Mouse (Mus musculus): ENCODE data around the gene Ifit3. TPM values are rescaled to one million over a fixed set of nuclear protein-coding genes. Genes with fewer than 3 reads are reported as not detected.
"Not testable (repeated sequence)": the region's sequence is repeated elsewhere in the genome, so short reads cannot be mapped to it uniquely, and the experiment has no call there.

Gene Ifit3
- polyA plus RNA-seq, 1 experiment from 2014 or later = 0.80 TPM

GRCm38 (mm10) chr19:34582696-34583095 lies 635 bp upstream of the Ifit3 start:
- ATAC-seq (ENCODE audit: low FRiP score, low TSS enrichment); H3K27ac ChIP-seq (ENCODE audit: low read depth, low read length); H3K9me3 ChIP-seq (ENCODE audit: control insufficient read depth, low read length); H3K4me1 ChIP-seq (ENCODE audit: control insufficient read depth, insufficient read depth, low read length); H3K4me3 ChIP-seq (ENCODE audit: low read length); H3K9ac ChIP-seq (ENCODE audit: low read depth, low read length); H3K27me3 ChIP-seq (ENCODE audit: control insufficient read depth, insufficient read depth, low read length); H3K36me3 ChIP-seq (ENCODE audit: control insufficient read depth, insufficient read depth, low read length); H3K4me2 ChIP-seq (replicated peaks; ENCODE audit: low read depth, low read length): not testable (repeated sequence)
- 71% methylated on average over 2 of the region's 2 CpGs for WGBS

- H3K9me3 ChIP-seq (ENCODE audit: control insufficient read depth, low read length); H3K36me3 ChIP-seq (ENCODE audit: control insufficient read depth, insufficient read depth, low read length); H3K9ac ChIP-seq (ENCODE audit: low read depth, low read length); ATAC-seq (ENCODE audit: low FRiP score, low TSS enrichment); H3K27ac ChIP-seq (ENCODE audit: low read depth, low read length); H3K4me3 ChIP-seq (ENCODE audit: low read length); H3K4me2 ChIP-seq (replicated peaks; ENCODE audit: low read depth, low read length); H3K4me1 ChIP-seq (ENCODE audit: control insufficient read depth, insufficient read depth, low read length); H3K27me3 ChIP-seq (ENCODE audit: control insufficient read depth, insufficient read depth, low read length): not testable (repeated sequence)
- 80% methylated on average over 5 of the region's 5 CpGs for WGBS
Observed at GRCm38 (mm10) chr19:34585740-34586458, 2.6 kb downstream of the Ifit3 start.

- not testable (repeated sequence) for H3K9me3 ChIP-seq (ENCODE audit: control insufficient read depth, low read length); H3K4me2 ChIP-seq (replicated peaks; ENCODE audit: low read depth, low read length); ATAC-seq (ENCODE audit: low FRiP score, low TSS enrichment); H3K4me3 ChIP-seq (ENCODE audit: low read length); H3K27me3 ChIP-seq (ENCODE audit: control insufficient read depth, insufficient read depth, low read length); H3K36me3 ChIP-seq (ENCODE audit: control insufficient read depth, insufficient read depth, low read length); H3K27ac ChIP-seq (ENCODE audit: low read depth, low read length); H3K4me1 ChIP-seq (ENCODE audit: control insufficient read depth, insufficient read depth, low read length); H3K9ac ChIP-seq (ENCODE audit: low read depth, low read length)
- WGBS = 79% methylated on average over 6 of the region's 12 CpGs
Observed at GRCm38 (mm10) chr19:34587898-34588692, 4.8 kb downstream of the Ifit3 start.

- no peak overlapping the region for H3K27ac ChIP-seq (ENCODE audit: low read depth, low read length)
- no peaks in the 10 kb centered on the region for H3K9me3 ChIP-seq (ENCODE audit: control insufficient read depth, low read length)
- no peaks in the 10 kb centered on the region for H3K4me1 ChIP-seq (ENCODE audit: control insufficient read depth, insufficient read depth, low read length)
- no peak for ATAC-seq (ENCODE audit: low FRiP score, low TSS enrichment)
- no peak overlapping the region for H3K4me3 ChIP-seq (ENCODE audit: low read length)
- no peak overlapping the region for H3K4me2 ChIP-seq (replicated peaks; ENCODE audit: low read depth, low read length)
- no peaks in the 10 kb centered on the region for H3K27me3 ChIP-seq (ENCODE audit: control insufficient read depth, insufficient read depth, low read length)
- H3K36me3 ChIP-seq (ENCODE audit: control insufficient read depth, insufficient read depth, low read length) = no peaks in the 10 kb centered on the region
- H3K9ac ChIP-seq (ENCODE audit: low read depth, low read length) = no peak overlapping the region
Observed at GRCm38 (mm10) chr19:34588959-34589358, 5.6 kb downstream of the Ifit3 start.

GRCm38 (mm10) chr19:34593456-34593855 lies 10.1 kb downstream of the Ifit3 start:
- no peak overlapping the region for H3K4me3 ChIP-seq (ENCODE audit: low read length)
- H3K27me3 ChIP-seq (ENCODE audit: control insufficient read depth, insufficient read depth, low read length) = no peaks in the 10 kb centered on the region
- no peaks in the 10 kb centered on the region for H3K4me1 ChIP-seq (ENCODE audit: control insufficient read depth, insufficient read depth, low read length)
- WGBS = 88% methylated on average over 2 of the region's 2 CpGs
- no peak overlapping the region for H3K4me2 ChIP-seq (replicated peaks; ENCODE audit: low read depth, low read length)
- no peak overlapping the region for H3K9ac ChIP-seq (ENCODE audit: low read depth, low read length)
- H3K27ac ChIP-seq (ENCODE audit: low read depth, low read length) = no peak overlapping the region
- H3K36me3 ChIP-seq (ENCODE audit: control insufficient read depth, insufficient read depth, low read length) = no peaks in the 10 kb centered on the region
- ATAC-seq (ENCODE audit: low FRiP score, low TSS enrichment) = no peak
- H3K9me3 ChIP-seq (ENCODE audit: control insufficient read depth, low read length) = no peaks in the 10 kb centered on the region

GRCm38 (mm10) chr19:34594523-34594922 lies 11.2 kb downstream of the Ifit3 start:
- ATAC-seq (ENCODE audit: low FRiP score, low TSS enrichment); H3K27me3 ChIP-seq (ENCODE audit: control insufficient read depth, insufficient read depth, low read length); H3K4me3 ChIP-seq (ENCODE audit: low read length); H3K9ac ChIP-seq (ENCODE audit: low read depth, low read length); H3K9me3 ChIP-seq (ENCODE audit: control insufficient read depth, low read length); H3K4me1 ChIP-seq (ENCODE audit: control insufficient read depth, insufficient read depth, low read length); H3K36me3 ChIP-seq (ENCODE audit: control insufficient read depth, insufficient read depth, low read length); H3K4me2 ChIP-seq (replicated peaks; ENCODE audit: low read depth, low read length); H3K27ac ChIP-seq (ENCODE audit: low read depth, low read length): not testable (repeated sequence)
- WGBS = 79% methylated on average over 3 of the region's 3 CpGs

- no peaks in the 10 kb centered on the region for H3K27me3 ChIP-seq (ENCODE audit: control insufficient read depth, insufficient read depth, low read length)
- no peak for ATAC-seq (ENCODE audit: low FRiP score, low TSS enrichment)
Observed at GRCm38 (mm10) chr19:34596811-34597210, 13.5 kb downstream of the Ifit3 start.

GRCm38 (mm10) chr19:34598341-34598740 lies 15.0 kb downstream of the Ifit3 start:
- H3K36me3 ChIP-seq (ENCODE audit: control insufficient read depth, insufficient read depth, low read length) = no peaks in the 10 kb centered on the region
- H3K9ac ChIP-seq (ENCODE audit: low read depth, low read length) = no peak overlapping the region
- no peaks in the 10 kb centered on the region for H3K27me3 ChIP-seq (ENCODE audit: control insufficient read depth, insufficient read depth, low read length)
- H3K4me1 ChIP-seq (ENCODE audit: control insufficient read depth, insufficient read depth, low read length) = no peaks in the 10 kb centered on the region
- no peak overlapping the region for H3K4me2 ChIP-seq (replicated peaks; ENCODE audit: low read depth, low read length)
- no peaks in the 10 kb centered on the region for H3K9me3 ChIP-seq (ENCODE audit: control insufficient read depth, low read length)
- no peak for ATAC-seq (ENCODE audit: low FRiP score, low TSS enrichment)
- H3K4me3 ChIP-seq (ENCODE audit: low read length) = no peak overlapping the region
- no peak overlapping the region for H3K27ac ChIP-seq (ENCODE audit: low read depth, low read length)
- 79% methylated on average over 2 of the region's 2 CpGs for WGBS

More at GRCm38 (mm10) chr19:34596811-34597210, 13.5 kb downstream of the Ifit3 start:
- Histone ChIP-seq H3K4me1 (ENCODE audit: control insufficient read depth, insufficient read depth, low read length) (no peaks in the 10 kb centered on the region), H3K4me3 (ENCODE audit: low read length) (no peak overlapping the region), H3K4me2 (replicated peaks; ENCODE audit: low read depth, low read length) (no peak overlapping the region), H3K27ac (ENCODE audit: low read depth, low read length) (no peak overlapping the region), H3K36me3 (ENCODE audit: control insufficient read depth, insufficient read depth, low read length) (no peaks in the 10 kb centered on the region), H3K9me3 (ENCODE audit: control insufficient read depth, low read length) (no peaks in the 10 kb centered on the region), H3K9ac (ENCODE audit: low read depth, low read length) (no peak overlapping the region)

- H3K4me2 ChIP-seq (replicated peaks; ENCODE audit: low read depth, low read length); H3K27ac ChIP-seq (ENCODE audit: low read depth, low read length); H3K36me3 ChIP-seq (ENCODE audit: control insufficient read depth, insufficient read depth, low read length); H3K9ac ChIP-seq (ENCODE audit: low read depth, low read length); H3K9me3 ChIP-seq (ENCODE audit: control insufficient read depth, low read length); ATAC-seq (ENCODE audit: low FRiP score, low TSS enrichment); H3K4me3 ChIP-seq (ENCODE audit: low read length); H3K4me1 ChIP-seq (ENCODE audit: control insufficient read depth, insufficient read depth, low read length); H3K27me3 ChIP-seq (ENCODE audit: control insufficient read depth, insufficient read depth, low read length): not testable (repeated sequence)
Observed at GRCm38 (mm10) chr19:34599250-34599649, 15.9 kb downstream of the Ifit3 start.

Measured in kidney, embryonic 14.5 days (tissue).